Mouse (Mus musculus): ENCODE data around the gene Klk13.

Klk13 gene

DNA sequence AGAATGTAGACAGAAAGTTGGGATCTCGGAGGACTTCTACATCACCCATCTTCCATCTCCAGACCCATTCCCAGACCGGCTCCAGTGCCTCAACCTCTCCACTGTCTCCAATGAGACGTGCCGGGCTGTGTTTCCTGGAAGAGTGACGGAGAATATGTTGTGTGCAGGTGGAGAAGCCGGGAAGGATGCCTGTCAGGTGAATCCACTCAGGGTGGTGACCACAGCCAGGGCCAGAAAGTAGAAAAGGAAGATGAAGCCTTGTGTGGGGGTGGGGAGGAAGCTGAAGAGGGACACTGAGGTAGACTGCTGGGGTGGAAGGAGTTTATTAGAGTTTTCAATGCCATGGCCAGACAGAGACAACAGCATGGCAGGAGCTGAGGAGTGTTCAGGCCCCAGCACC, 59.5 kb downstream of the Klk13 start:
- DNase-seq (ENCODE audit: low spot score in 2 of 2) = no peak

DNA sequence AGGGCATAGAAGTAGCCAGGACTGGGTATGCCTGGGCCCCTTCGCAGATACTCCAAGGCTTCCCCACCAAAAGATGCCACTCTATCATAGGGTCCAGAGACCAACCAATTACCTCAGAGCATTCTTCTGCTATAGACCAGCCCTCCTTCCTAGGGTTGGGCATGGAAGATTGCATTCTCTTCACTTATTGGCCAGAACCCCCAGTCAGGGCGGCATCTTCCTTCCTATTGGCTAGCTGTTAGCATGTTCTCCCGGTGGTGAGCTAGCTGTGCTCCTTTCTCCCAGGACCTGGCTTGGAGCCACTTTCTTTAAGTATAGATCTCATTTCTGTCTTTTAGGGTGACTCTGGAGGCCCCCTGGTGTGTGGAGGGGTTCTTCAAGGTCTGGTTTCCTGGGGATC, 60.5 kb downstream of the Klk13 start:
- DNase-seq (ENCODE audit: low spot score in 2 of 2) = no peak

DNA sequence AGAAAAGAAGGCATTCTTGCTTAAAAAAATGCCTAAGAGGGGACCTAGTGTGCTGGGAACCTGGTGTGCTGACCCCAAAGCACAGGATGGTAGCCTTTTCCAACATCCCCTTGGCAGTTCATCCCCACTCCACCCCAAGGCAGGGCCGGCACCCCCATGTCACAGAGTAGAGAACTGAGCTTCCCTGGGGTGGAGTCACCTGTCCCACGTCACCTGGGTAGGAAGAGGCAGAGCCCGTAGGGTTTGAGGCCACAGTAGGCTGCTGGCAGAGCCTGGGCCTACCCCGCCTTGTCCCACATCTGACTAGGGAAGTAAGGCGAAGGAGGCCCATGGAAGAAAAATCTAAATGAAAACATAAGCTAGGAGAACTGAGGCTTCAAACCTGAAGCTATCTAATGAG, 62.0 kb downstream of the Klk13 start, which contains the start of gene Klk11:
Gene Klk11 (plus strand): TSS at position 241 of the 400 bp plus-strand sequence.
- DNase-seq (ENCODE audit: low spot score in 2 of 2) = no peak

DNA sequence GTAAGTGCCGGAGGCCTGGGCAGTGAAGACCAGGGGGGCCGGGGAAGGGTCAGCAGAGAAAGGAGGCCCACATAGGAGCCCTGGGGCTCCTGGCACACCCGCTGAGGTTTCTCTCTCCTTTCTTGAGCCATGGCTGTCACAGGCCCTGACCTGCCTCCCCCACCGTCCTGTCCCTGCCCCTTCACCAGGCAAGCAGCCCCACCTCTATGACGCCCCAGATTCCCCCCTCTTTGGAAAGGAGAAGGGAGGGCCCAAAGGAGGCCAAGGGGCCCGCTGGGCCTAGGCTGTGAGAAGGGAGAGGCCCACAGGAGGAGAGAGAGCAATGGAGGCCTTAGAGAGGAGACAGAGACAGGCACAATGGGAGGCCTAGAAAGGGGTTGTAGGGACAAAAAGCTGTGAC, 62.4 kb downstream of the Klk13 start:
- DNase-seq (ENCODE audit: low spot score in 2 of 2) = no peak

DNA sequence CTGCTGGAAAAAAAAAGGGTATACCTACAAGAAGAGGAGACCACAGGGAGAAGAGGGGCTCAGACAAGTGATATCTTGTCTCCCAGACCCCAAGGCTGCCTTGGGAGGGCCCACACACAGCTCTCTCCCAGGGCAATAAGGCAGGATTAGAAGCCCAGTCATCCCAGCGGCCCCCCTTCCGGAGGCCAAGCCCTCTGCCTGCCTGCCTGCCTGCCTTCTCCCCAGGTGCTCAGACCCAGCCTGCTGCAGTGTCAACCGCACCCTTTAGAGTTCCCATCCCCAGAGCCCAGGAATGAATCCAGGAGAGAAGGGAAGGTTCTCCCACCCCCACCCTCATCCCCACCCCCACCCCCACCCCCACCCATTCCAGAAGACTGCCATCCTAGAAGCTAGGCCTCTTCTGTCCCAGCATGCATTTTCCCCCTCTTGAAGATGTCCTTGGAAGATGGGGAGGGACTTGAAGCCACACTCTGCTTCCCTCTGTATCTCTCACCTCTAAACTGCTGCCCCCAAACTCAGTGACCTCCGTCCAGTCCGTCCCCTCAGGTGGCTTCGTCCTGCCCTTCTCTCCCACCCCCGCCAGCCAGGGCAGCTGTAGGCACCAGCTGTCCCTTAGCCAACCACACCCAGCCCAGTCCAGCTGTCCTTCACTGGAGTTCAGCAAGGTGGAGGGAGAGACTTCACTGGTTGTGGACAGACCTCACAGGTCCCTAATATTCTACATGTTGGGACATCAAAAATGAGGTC, 63.1 kb downstream of the Klk13 start:
- no peak for DNase-seq (ENCODE audit: low spot score in 2 of 2)

DNA sequence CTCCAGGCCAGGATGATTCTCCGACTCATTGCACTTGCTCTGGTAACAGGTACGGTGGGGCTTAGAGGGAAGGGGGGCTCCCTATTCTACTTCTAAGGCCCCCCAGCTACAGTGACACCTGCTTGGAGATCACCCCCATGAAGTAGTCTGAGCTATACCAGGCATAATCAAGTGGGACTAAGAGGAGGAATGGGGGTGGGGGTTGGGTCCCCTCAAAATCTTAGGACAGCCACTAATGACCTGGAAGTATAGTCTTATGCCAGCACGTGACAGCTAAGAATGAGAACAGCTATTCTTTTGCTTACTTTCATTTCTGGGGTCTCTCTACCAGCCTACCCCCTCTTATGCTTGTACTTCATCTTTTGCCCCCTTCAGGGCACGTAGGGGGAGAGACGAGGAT, 64.1 kb downstream of the Klk13 start:
- DNase-seq (ENCODE audit: low spot score in 2 of 2) = no peak
